Mouse (Mus musculus) kidney, embryonic 16.5 days (tissue): ENCODE results near the gene Phc1. TPM values are rescaled to one million over a fixed set of nuclear protein-coding genes. Genes with fewer than 3 reads are reported as not detected.

Experiments
- ATAC-seq: fragments of 200-750 bp; cut with Nextera tagmentation; 2 replicates; pipeline ENCODE4 v1.8.0; 2017; ENCODE audit warnings: moderate TSS enrichment; ENCODE audit not compliant: low FRiP score, low TSS enrichment
- H3K27ac ChIP-seq: fragments of 300-500 bp; sonication (generic); 2 replicates; pipeline ENCODE4 v1.5.1; 2014; ENCODE audit warnings: low read length
- H3K27me3 ChIP-seq: fragments of 300-500 bp; sonication (generic); 2 replicates; pipeline ENCODE4 v1.6.1; 2014; ENCODE audit warnings: low read length, control low read depth, mixed read lengths; ENCODE audit not compliant: insufficient read depth
- H3K36me3 ChIP-seq: fragments of 300-500 bp; sonication (generic); 2 replicates; pipeline ENCODE4 v1.6.1; 2014; ENCODE audit warnings: low read length, control low read depth, mixed read lengths; ENCODE audit not compliant: insufficient read depth
- H3K4me1 ChIP-seq: fragments of 300-500 bp; sonication (generic); 2 replicates; pipeline ENCODE4 v1.6.1; 2014; ENCODE audit warnings: low read length, control low read depth, mixed read lengths; ENCODE audit not compliant: insufficient read depth
- H3K4me2 ChIP-seq: fragments of 300-500 bp; sonication (generic); replicated peaks from 2 replicates; pipeline ENCODE4 v1.6.1; 2014; ENCODE audit warnings: low read depth, low read length
- H3K4me3 ChIP-seq: fragments of 300-500 bp; sonication (generic); 2 replicates; pipeline ENCODE4 v1.5.1; 2014; ENCODE audit warnings: mild to moderate bottlenecking, low read length
- H3K9ac ChIP-seq: fragments of 300-500 bp; sonication (generic); replicated peaks from 2 replicates; pipeline ENCODE4 v1.6.1; 2014; ENCODE audit warnings: low read length
- H3K9me3 ChIP-seq: fragments of 300-500 bp; sonication (generic); 2 replicates; pipeline ENCODE4 v1.6.1; 2016; ENCODE audit warnings: low read length, control low read depth
- WGBS: fragments of 180-500 bp; shearing (Covaris S2); extraction: QIAGEN DNeasy Blood & Tissue Kit; methylation state at CpG from one replicate; pipeline ENCODE4 v1.1.7; 2014; 5-methylcytosine and 5-hydroxymethylcytosine counted together
- polyA plus RNA-seq: library from polyadenylated mRNA; unstranded; fragments of >200 nt; fragmentation: Nextera tagmentation; extraction: Ambion mirVana; gene quantifications from 2 replicates; pipeline ENCODE4 v1.2.1, GENCODE M21; 2015

The Phc1 gene
- polyA plus RNA-seq, 1 experiment from 2014 or later = 17.9 TPM

GRCm38 (mm10) chr6:122269170-122269569 is 71.2 kb downstream of the Phc1 start:
- no peaks in the 10 kb centered on the region for H3K27me3 ChIP-seq
- no peaks in the 10 kb centered on the region for H3K36me3 ChIP-seq
- no peak overlapping the region for H3K4me3 ChIP-seq
- H3K9ac ChIP-seq = no peak overlapping the region
- H3K9me3 ChIP-seq = no peaks in the 10 kb centered on the region
- H3K4me2 ChIP-seq = no peak overlapping the region
- no peak overlapping the region for H3K27ac ChIP-seq
- WGBS = 67% methylated on average over 4 of the region's 4 CpGs
- ATAC-seq = no peak
- H3K4me1 ChIP-seq = no peaks in the 10 kb centered on the region

- H3K4me3 ChIP-seq = no peak overlapping the region
- H3K4me1 ChIP-seq = no peaks in the 10 kb centered on the region
- no peaks in the 10 kb centered on the region for H3K36me3 ChIP-seq
- ATAC-seq = no peak
- no peak overlapping the region for H3K4me2 ChIP-seq
- no peak overlapping the region for H3K9ac ChIP-seq
- no peak overlapping the region for H3K27ac ChIP-seq
- WGBS = 50% methylated on average over 3 of the region's 3 CpGs
- no peaks in the 10 kb centered on the region for H3K27me3 ChIP-seq
- H3K9me3 ChIP-seq = no peaks in the 10 kb centered on the region
Measured at GRCm38 (mm10) chr6:122268561-122268960, 71.8 kb downstream of the Phc1 start.

Other genes starting within 250 kb of the Phc1 start
- gene Klrg1, start 57.7 kb downstream of the Phc1 start, polyA plus RNA-seq = not detected in 2 replicates
- gene M6pr, start 31.8 kb downstream of the Phc1 start, polyA plus RNA-seq = 129 and 138 TPM in 2 replicates
- 13.8 and 14.8 TPM in 2 replicates for gene Rimklb, start 158.2 kb upstream of the Phc1 start, polyA plus RNA-seq
- 26.5 and 28.0 TPM in 2 replicates for gene Mfap5, start 165.3 kb upstream of the Phc1 start, polyA plus RNA-seq
- gene Aicda, start 213.2 kb upstream of the Phc1 start, polyA plus RNA-seq = not detected in 2 replicates